Mouse (Mus musculus): ENCODE measurements around the gene Zfp459. TPM values are rescaled to one million over a fixed set of nuclear protein-coding genes. Genes with fewer than 3 reads are reported as not detected.
"Not testable (repeated sequence)": the region's sequence is repeated elsewhere in the genome, so short reads cannot be mapped to it uniquely, and the experiment has no call there.

Gene Zfp459
- polyA plus RNA-seq, 1 experiment from 2014 or later: 0.72 TPM

DNA sequence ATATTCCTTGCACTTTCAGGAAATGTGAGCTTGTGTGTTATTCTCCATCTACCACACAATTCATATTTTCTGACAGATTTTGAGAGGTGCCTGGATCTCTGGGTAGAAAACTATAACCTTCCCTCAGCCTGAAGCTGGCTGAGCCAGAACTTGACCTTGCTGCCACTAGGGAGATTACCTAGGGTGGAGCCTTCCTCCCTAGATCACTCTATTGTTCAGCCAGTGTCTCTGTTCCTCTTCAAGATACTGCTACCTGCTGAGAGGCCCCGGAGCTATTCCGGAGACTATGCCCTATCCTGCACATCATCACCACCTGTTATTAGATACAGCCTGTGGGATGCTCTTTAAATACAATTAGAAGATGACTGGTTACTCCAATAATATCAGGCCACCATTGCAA is 1.3 kb upstream of the Zfp459 start:
- not testable (repeated sequence) for DNase-seq; H3K27me3 ChIP-seq (ENCODE audit: control insufficient read depth, insufficient read depth, low read length); H3K27ac ChIP-seq (replicated peaks; ENCODE audit: low read depth, low read length); H3K4me1 ChIP-seq (ENCODE audit: control insufficient read depth, insufficient read depth, low read length); H3K9me3 ChIP-seq (ENCODE audit: control insufficient read depth, low read length); H3K4me3 ChIP-seq (replicated peaks; ENCODE audit: low read depth, low read length); H3K36me3 ChIP-seq (ENCODE audit: control insufficient read depth, insufficient read depth, low read length); H3K4me2 ChIP-seq (ENCODE audit: low read length); ATAC-seq (ENCODE audit: low FRiP score, low TSS enrichment); H3K9ac ChIP-seq (replicated peaks; ENCODE audit: low read length)
- WGBS: 82% methylated on average over 2 of the region's 2 CpGs

DNA sequence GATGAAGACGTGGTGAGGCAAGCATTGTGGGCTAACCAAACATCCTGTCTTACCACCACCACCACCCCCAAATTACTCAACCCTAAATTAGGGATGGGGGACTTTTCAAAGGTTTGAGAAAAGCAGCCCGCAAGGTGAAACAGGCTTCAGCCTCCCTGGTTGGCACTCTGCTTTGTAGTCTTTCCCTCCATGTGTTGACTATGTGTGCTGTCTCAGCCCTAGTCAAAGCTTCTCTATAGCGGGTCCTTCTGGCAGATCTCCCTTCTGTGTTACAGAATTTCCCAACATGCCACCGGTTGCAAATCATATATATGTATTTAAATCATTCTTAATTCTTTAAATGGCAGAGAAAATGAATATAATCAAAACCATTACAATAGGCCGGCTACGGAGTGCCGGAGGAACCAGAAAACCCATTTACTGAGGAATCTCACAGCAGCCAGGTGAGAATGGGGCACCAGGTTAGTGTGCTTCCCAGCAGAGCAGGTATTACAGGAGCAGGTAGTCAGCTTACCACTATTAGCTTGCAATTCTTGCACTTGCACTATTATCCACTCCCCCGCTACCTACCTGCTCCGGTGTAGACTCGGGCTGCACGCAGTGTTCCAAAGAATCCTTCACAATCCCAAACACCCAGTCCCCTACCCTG is 536 bp downstream of the Zfp459 start:
- DNase-seq: no peak
- no peaks in the 10 kb centered on the region for H3K9me3 ChIP-seq (ENCODE audit: control insufficient read depth, low read length)
- ATAC-seq (ENCODE audit: low FRiP score, low TSS enrichment): no peak; the same call in 1 of the 2 replicates
- no peaks in the 10 kb centered on the region for H3K27me3 ChIP-seq (ENCODE audit: control insufficient read depth, insufficient read depth, low read length)
- 34% methylated on average over 11 of the region's 11 CpGs for WGBS
- H3K36me3 ChIP-seq (ENCODE audit: control insufficient read depth, insufficient read depth, low read length): no peaks in the 10 kb centered on the region
- peak overlapping the region; percentile 64 for H3K4me3 ChIP-seq (replicated peaks; ENCODE audit: low read depth, low read length)
- peaks cover 3% of the 10 kb centered on the region; the same call in 1 of the 2 replicates for H3K4me1 ChIP-seq (ENCODE audit: control insufficient read depth, insufficient read depth, low read length)
- peak overlapping the region; percentile 60 for H3K9ac ChIP-seq (replicated peaks; ENCODE audit: low read length)
- H3K27ac ChIP-seq (replicated peaks; ENCODE audit: low read depth, low read length): no peak overlapping the region
- H3K4me2 ChIP-seq (ENCODE audit: low read length): peak overlapping the region; percentile 92

DNA sequence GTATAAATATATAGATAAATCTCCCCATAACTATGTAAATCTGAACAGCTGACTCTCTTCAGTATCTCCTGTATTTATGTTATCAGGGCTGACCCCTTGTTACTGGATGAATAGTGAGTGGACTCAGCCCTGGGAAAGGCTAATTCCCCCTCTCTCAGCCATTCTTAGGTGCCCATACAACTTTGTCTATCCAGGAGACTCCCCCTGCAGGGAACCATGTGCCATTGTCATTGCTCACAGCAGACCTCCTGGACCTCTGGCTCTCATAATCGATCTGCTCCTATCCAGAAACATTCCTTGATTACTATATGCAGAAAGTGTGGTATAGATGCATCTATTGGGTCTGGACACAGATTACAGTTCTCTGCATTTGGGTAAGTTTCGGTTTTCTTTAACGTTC is 4.4 kb downstream of the Zfp459 start:
- Histone ChIP-seq H3K4me1 (ENCODE audit: control insufficient read depth, insufficient read depth, low read length) (peaks cover 3% of the 10 kb centered on the region; the same call in 1 of the 2 replicates), H3K9me3 (ENCODE audit: control insufficient read depth, low read length) (no peaks in the 10 kb centered on the region), H3K9ac (replicated peaks; ENCODE audit: low read length) (no peak overlapping the region), H3K36me3 (ENCODE audit: control insufficient read depth, insufficient read depth, low read length) (no peaks in the 10 kb centered on the region), H3K27ac (replicated peaks; ENCODE audit: low read depth, low read length) (no peak overlapping the region), H3K4me3 (replicated peaks; ENCODE audit: low read depth, low read length) (no peak overlapping the region), H3K4me2 (ENCODE audit: low read length) (no peak overlapping the region), H3K27me3 (ENCODE audit: control insufficient read depth, insufficient read depth, low read length) (no peaks in the 10 kb centered on the region)
- 88% methylated on average over 3 of the region's 3 CpGs for WGBS
- ATAC-seq (ENCODE audit: low FRiP score, low TSS enrichment) (no peak), DNase-seq (no peak)

DNA sequence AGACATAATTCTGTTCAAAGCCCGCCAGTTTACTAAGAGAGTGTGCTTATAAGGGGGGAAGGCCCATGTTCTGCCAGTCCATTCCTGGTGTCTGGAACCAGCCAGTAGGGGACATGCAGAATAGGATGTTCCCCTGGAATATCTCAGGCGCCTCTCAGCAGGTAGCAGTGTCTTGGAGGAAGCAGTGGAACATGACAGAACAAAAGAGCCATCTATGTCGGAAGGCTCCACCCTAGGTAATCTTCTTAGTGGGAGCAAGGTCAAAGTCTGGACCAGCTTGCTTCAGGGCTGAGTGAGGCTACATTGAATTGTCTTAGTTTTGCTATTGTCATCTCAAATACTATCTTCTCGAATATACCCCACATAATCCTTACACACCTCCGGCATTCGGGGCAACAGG is 5.5 kb downstream of the Zfp459 start:
- no peaks in the 10 kb centered on the region for H3K36me3 ChIP-seq (ENCODE audit: control insufficient read depth, insufficient read depth, low read length)
- H3K4me2 ChIP-seq (ENCODE audit: low read length): no peak overlapping the region
- H3K27me3 ChIP-seq (ENCODE audit: control insufficient read depth, insufficient read depth, low read length): no peaks in the 10 kb centered on the region
- DNase-seq: no peak
- ATAC-seq (ENCODE audit: low FRiP score, low TSS enrichment): no peak
- H3K9me3 ChIP-seq (ENCODE audit: control insufficient read depth, low read length): no peaks in the 10 kb centered on the region
- H3K27ac ChIP-seq (replicated peaks; ENCODE audit: low read depth, low read length): no peak overlapping the region
- no peaks in the 10 kb centered on the region for H3K4me1 ChIP-seq (ENCODE audit: control insufficient read depth, insufficient read depth, low read length)
- no peak overlapping the region for H3K9ac ChIP-seq (replicated peaks; ENCODE audit: low read length)
- no peak overlapping the region for H3K4me3 ChIP-seq (replicated peaks; ENCODE audit: low read depth, low read length)
- WGBS: 81% methylated on average over 6 of the region's 6 CpGs

DNA sequence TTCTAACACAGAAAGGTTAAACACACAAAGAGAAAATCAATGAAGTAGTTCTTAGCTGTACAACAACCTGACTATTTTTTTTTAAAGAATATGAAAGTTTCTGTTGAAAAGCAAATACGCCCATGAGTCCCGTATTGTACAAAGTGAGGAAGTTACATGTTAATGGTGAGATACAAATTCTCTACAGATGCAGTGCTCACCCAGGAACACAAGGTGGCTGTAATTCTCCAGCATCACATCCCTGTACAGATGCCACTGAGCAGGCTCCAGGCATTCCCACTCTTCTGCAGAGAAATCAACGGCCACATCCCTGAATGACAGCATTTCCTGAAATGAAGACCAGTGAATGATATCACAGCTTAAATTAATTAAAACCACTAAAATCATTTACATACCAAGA is 7.6 kb downstream of the Zfp459 start:
- H3K9ac ChIP-seq (replicated peaks; ENCODE audit: low read length); H3K4me1 ChIP-seq (ENCODE audit: control insufficient read depth, insufficient read depth, low read length); H3K27ac ChIP-seq (replicated peaks; ENCODE audit: low read depth, low read length); H3K27me3 ChIP-seq (ENCODE audit: control insufficient read depth, insufficient read depth, low read length); H3K4me3 ChIP-seq (replicated peaks; ENCODE audit: low read depth, low read length); ATAC-seq (ENCODE audit: low FRiP score, low TSS enrichment); H3K36me3 ChIP-seq (ENCODE audit: control insufficient read depth, insufficient read depth, low read length); H3K4me2 ChIP-seq (ENCODE audit: low read length); H3K9me3 ChIP-seq (ENCODE audit: control insufficient read depth, low read length): not testable (repeated sequence)
- 79% methylated on average over 3 of the region's 3 CpGs for WGBS
- DNase-seq: peak; percentile 3

DNA sequence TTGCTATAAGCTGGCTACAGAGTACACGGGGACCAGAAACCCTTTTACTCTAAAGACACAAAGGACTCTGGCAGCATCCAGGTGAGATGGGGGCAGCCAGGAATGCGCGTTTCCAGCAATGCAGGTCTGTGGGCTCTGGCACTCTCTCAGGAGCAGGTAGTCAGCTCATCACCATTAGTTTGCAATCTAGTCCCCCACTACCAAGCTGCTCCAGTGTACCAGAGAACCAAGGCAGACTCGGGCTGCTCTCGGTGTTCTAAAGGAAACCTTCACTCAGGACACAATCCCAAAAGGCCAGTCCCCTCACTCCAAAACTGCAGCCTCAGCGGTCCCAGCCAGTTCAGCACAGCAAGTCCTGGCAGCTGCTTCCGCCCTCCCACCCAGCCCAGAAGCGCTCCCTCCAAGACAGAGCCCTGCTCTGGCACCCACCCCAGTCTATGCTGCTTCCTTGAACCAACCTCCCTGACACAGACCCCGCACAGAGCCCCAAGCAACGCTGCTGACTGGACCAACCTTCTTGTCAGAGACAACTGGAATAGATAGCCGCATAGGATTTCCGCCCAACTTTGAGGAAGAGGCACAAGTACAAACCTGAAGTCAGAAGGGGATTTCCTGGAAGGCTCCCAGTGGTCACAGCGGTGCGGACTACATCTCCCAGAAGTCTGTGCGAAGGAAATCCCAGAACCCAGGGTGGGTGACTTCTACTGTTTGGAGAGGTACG is 21.9 kb downstream of the Zfp459 start, which contains the start of gene Zfp429:
Zfp429 (minus strand) TSS at position 637 of the 721 bp plus-strand sequence.
- not testable (repeated sequence) for H3K9me3 ChIP-seq (ENCODE audit: control insufficient read depth, low read length); H3K27ac ChIP-seq (replicated peaks; ENCODE audit: low read depth, low read length); H3K36me3 ChIP-seq (ENCODE audit: control insufficient read depth, insufficient read depth, low read length); H3K4me1 ChIP-seq (ENCODE audit: control insufficient read depth, insufficient read depth, low read length); H3K27me3 ChIP-seq (ENCODE audit: control insufficient read depth, insufficient read depth, low read length)
- Histone ChIP-seq H3K4me2 (ENCODE audit: low read length) (peak within 1 kb of the TSS; percentile 53), H3K4me3 (replicated peaks; ENCODE audit: low read depth, low read length) (peak within 1 kb of the TSS; percentile 47), H3K9ac (replicated peaks; ENCODE audit: low read length) (peak within 1 kb of the TSS; percentile 29; the same call in 1 of the 2 replicates)
- peak; percentile 83 for DNase-seq
- 6% methylated on average over 14 of the region's 16 CpGs for WGBS
- peak; percentile 92 for ATAC-seq (ENCODE audit: low FRiP score, low TSS enrichment)

DNA sequence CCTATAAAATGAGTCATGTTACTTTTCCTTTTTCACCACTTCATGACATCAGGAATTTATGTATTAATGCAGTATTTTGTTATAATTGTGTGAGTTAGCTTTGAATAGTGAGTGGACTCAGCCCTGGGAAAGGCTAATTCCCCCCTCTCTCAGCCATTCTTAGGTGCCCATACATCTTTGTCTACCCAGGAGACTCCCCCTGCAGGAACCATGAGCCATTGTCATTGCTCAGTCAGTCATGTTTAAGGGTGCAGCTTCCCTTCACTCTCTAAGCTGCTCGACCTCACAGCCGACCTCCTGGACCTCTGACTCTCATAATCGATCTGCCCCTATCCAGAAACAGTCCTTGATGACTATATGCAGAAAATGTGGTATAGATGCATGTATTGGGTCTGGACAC is 45.0 kb downstream of the Zfp459 start:
- WGBS: 73% methylated on average over 3 of the region's 3 CpGs
- not testable (repeated sequence) for ATAC-seq (ENCODE audit: low FRiP score, low TSS enrichment)

DNA sequence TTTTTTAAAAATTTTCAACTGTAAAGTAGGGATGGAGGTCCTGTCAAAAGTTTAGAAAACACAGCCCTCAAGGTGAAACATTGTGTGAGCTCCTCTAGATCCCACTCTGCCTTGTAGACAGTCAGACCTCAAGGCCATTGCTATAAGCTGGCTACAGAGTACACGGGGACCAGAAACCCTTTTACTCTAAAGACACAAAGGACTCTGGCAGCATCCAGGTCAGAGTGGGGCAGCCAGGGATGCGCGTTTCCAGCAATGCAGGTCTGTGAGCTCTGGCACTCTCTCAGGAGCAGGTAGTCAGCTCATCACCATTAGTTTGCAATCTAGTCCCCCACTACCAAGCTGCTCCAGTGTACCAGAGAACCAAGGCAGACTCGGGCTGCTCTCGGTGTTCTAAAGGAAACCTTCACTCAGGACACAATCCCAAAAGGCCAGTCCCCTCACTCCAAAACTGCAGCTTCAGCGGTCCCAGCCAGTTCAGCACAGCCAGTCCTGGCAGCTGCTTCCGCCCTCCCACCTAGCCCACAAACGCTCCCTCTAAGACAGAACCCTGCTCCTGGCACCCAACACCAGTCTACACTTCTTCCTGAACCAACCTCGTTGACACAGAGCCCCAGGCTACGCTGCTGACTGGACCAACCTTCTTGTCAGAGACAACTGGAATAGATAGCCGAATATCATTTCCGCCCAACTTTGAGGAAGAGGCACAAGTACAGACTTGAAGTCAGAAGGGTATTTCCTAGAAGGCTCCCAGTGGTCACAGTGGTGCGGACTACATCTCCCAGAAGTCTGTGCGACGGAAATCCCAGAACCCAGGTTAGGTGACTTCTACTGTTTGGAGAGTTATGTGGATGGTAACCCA is 45.9 kb downstream of the Zfp459 start, which contains the start of the genes Gm28041 and Zfp456:
Gm28041 (minus strand) TSS at position 684 of the 862 bp plus-strand sequence.
Zfp456 (minus strand) TSS at position 761 of the 862 bp plus-strand sequence.
- H3K27me3 ChIP-seq (ENCODE audit: control insufficient read depth, insufficient read depth, low read length); H3K4me1 ChIP-seq (ENCODE audit: control insufficient read depth, insufficient read depth, low read length); H3K9me3 ChIP-seq (ENCODE audit: control insufficient read depth, low read length); H3K36me3 ChIP-seq (ENCODE audit: control insufficient read depth, insufficient read depth, low read length); H3K9ac ChIP-seq (replicated peaks; ENCODE audit: low read length); H3K27ac ChIP-seq (replicated peaks; ENCODE audit: low read depth, low read length): not testable (repeated sequence)
- Histone ChIP-seq H3K4me2 (ENCODE audit: low read length) (peak within 1 kb of the TSS; percentile 54), H3K4me3 (replicated peaks; ENCODE audit: low read depth, low read length) (peak within 1 kb of the TSS; percentile 32)
- DNase-seq: peak; percentile 72
- 25% methylated on average over 14 of the region's 15 CpGs for WGBS
- ATAC-seq (ENCODE audit: low FRiP score, low TSS enrichment): peak; percentile 70

More for the DNA sequence above, 45.0 kb downstream of the Zfp459 start:
- not testable (repeated sequence) for H3K9me3 ChIP-seq (ENCODE audit: control insufficient read depth, low read length); DNase-seq; H3K27ac ChIP-seq (replicated peaks; ENCODE audit: low read depth, low read length); H3K4me2 ChIP-seq (ENCODE audit: low read length); H3K27me3 ChIP-seq (ENCODE audit: control insufficient read depth, insufficient read depth, low read length); H3K4me1 ChIP-seq (ENCODE audit: control insufficient read depth, insufficient read depth, low read length); H3K9ac ChIP-seq (replicated peaks; ENCODE audit: low read length); H3K36me3 ChIP-seq (ENCODE audit: control insufficient read depth, insufficient read depth, low read length); H3K4me3 ChIP-seq (replicated peaks; ENCODE audit: low read depth, low read length)
